Mouse (Mus musculus) embryonic facial prominence, embryonic 11.5 days (tissue): Measurements from ENCODE around the gene Ppp2r5e. TPM values are rescaled to one million over a fixed set of nuclear protein-coding genes. Genes with fewer than 3 reads are reported as not detected.

ENCODE experiments used
- ATAC-seq: fragments of 200-750 bp; cut with Nextera tagmentation; replicated peaks from 2 replicates; pipeline ENCODE4 v1.8.0; 2017; ENCODE audit warnings: low read depth; ENCODE audit not compliant: insufficient number of reproducible peaks, low FRiP score, low TSS enrichment
- DNase-seq: peaks from one replicate; pipeline ENCODE4 v3.0.0-alpha.2; 2015; ENCODE audit warnings: low spot score
- H3K27ac ChIP-seq: fragments of 300-500 bp; sonication (generic); replicated peaks from 2 replicates; pipeline ENCODE4 v1.5.1; 2014; ENCODE audit warnings: mild to moderate bottlenecking, low read depth, low read length, control low read depth
- H3K27me3 ChIP-seq: fragments of 300-500 bp; sonication (generic); 2 replicates; pipeline ENCODE4 v1.6.1; 2014; ENCODE audit warnings: mild to moderate bottlenecking, low read length, moderate library complexity, mixed read lengths; ENCODE audit not compliant: control insufficient read depth, insufficient read depth
- H3K36me3 ChIP-seq: fragments of 300-500 bp; sonication (generic); replicated peaks from 2 replicates; pipeline ENCODE4 v1.6.1; 2014; ENCODE audit warnings: low read depth, mild to moderate bottlenecking, low read length, moderate library complexity, mixed read lengths; ENCODE audit not compliant: control insufficient read depth, insufficient read depth
- H3K4me1 ChIP-seq: fragments of 300-500 bp; sonication (generic); 2 replicates; pipeline ENCODE4 v1.6.1; 2014; ENCODE audit warnings: low read length, mixed read lengths; ENCODE audit not compliant: control insufficient read depth, insufficient read depth
- H3K4me2 ChIP-seq: fragments of 300-500 bp; sonication (generic); 2 replicates; pipeline ENCODE4 v1.6.1; 2014; ENCODE audit warnings: low read depth, mild to moderate bottlenecking, control low read depth, low read length, moderate library complexity
- H3K4me3 ChIP-seq: fragments of 300-500 bp; sonication (generic); 2 replicates; pipeline ENCODE4 v1.5.1; 2014; ENCODE audit warnings: low read depth, low read length, control low read depth
- H3K9ac ChIP-seq: fragments of 300-500 bp; sonication (generic); replicated peaks from 2 replicates; pipeline ENCODE4 v1.6.1; 2014; ENCODE audit warnings: mild to moderate bottlenecking, control low read depth, low read length
- H3K9me3 ChIP-seq: fragments of 300-500 bp; sonication (generic); replicated peaks from 2 replicates; pipeline ENCODE4 v1.6.1; 2016; ENCODE audit warnings: mild to moderate bottlenecking, low read length, inconsistent platforms, mixed read lengths; ENCODE audit not compliant: control insufficient read depth
- WGBS: fragments of 180-500 bp; shearing (Covaris S2); extraction: QIAGEN DNeasy Blood & Tissue Kit; methylation state at CpG from one replicate; pipeline ENCODE4 v1.1.7; 2014; 5-methylcytosine and 5-hydroxymethylcytosine counted together
- polyA plus RNA-seq: library from polyadenylated mRNA; unstranded; fragments of >200 nt; fragmentation: Nextera tagmentation; extraction: Ambion mirVana; gene quantifications from 2 replicates; pipeline ENCODE4 v1.2.1, GENCODE M21; 2014

The Ppp2r5e gene
- polyA plus RNA-seq, 1 experiment from 2014 or later: 18.7 TPM

DNA sequence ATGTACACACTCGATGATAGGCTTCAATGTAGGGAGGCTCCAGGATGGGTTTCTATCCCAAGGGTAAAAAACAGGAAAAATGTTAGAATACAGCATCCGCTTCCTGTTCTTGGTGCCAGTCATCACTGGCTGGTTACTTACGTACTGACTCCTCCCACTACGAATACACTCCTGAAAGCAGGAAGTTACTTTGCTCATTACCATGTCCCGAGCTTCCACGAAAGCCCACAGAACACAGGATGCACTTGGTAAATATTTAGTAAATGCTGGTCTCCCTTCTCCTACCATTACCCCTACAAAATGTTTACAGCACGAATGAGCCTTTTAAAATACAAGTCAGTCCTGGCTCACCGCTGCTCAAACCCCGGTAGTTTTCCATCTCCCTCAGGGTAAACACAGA is 183.1 kb downstream of the Ppp2r5e start:
- no peak overlapping the region for H3K9ac ChIP-seq
- no peaks in the 10 kb centered on the region for H3K36me3 ChIP-seq
- H3K4me1 ChIP-seq: no peaks in the 10 kb centered on the region
- ATAC-seq: no peak
- no peak overlapping the region for H3K4me2 ChIP-seq
- H3K9me3 ChIP-seq: no peaks in the 10 kb centered on the region
- H3K27me3 ChIP-seq: no peaks in the 10 kb centered on the region
- no peak overlapping the region for H3K4me3 ChIP-seq
- DNase-seq: no peak
- 79% methylated on average over 9 of the region's 9 CpGs for WGBS
- H3K27ac ChIP-seq: no peak overlapping the region

Other genes starting within 250 kb of the Ppp2r5e start
- gene Gphb5, start 179.5 kb downstream of the Ppp2r5e start, polyA plus RNA-seq: not detected in 2 replicates
- gene Wdr89, start 73.3 kb upstream of the Ppp2r5e start, polyA plus RNA-seq: 12.1 and 13.9 TPM in 2 replicates
- gene Sgpp1, start 139.5 kb upstream of the Ppp2r5e start, polyA plus RNA-seq: 12.0 and 13.8 TPM in 2 replicates
- 73.0 and 76.6 TPM in 2 replicates for gene Syne2, start 221.9 kb upstream of the Ppp2r5e start, polyA plus RNA-seq